Mouse (Mus musculus): ENCODE results near the gene Pla2g7.

DNA sequence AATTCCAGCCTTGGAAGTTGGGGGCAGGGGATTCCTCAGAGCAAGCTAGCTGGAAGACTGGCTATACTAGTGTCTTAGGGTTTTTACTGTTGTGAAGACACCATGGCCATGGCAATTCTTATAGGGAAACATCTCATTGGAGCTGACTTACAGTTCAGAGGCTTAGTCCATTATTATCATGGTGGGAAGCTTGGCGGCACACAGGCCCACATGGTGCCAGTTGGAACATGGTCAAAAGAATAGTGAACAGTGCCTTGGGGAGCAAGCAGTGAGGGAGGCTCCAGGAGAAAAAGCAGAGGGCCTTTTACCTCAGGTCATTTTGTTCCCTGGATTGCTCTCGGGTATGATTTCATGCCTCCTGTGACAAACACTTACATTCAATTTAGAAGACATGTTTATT, 37.4 kb upstream of the Pla2g7 start:
- TF ChIP-seq EP300 (IDR thresholded peaks at IDR 0.05; ENCODE audit: insufficient read depth, low read depth, low read length) (no peak), CTCF (IDR thresholded peaks at IDR 0.05; ENCODE audit: low read depth, low read length) (no peak)
